Mouse (Mus musculus) bone marrow macrophage, adult 2 months (primary cell): ENCODE results near the gene Exoc7.

Source experiments
- CTCF ChIP-seq: IDR thresholded peaks from 2 replicates; pipeline ENCODE4 v1.5.1; 2012; ENCODE audit warnings: low read depth, mild to moderate bottlenecking, low read length, moderate library complexity
- POLR2A ChIP-seq: IDR thresholded peaks from 2 replicates; pipeline ENCODE4 v1.6.1; 2012; ENCODE audit warnings: mild to moderate bottlenecking, low read depth, low read length, borderline replicate concordance

- no peak for TF ChIP-seq CTCF
- no peak for TF ChIP-seq POLR2A
Measured at GRCm38 (mm10) chr11:116337000-116337399, 30.0 kb upstream of the Exoc7 start.
